ENCODE assay signal across 8 mouse cellular contexts in genomic region chr11:120822321-120822720, GRCm38 (mm10). TPM values are rescaled to one million over a fixed set of nuclear protein-coding genes. Genes with fewer than 3 reads are reported as not detected.
DNase-seq lines count a peak whose midpoint lies in the region; ATAC-seq lines count a peak whose summit lies in the region.

No protein-coding gene starts in this region.

- 52% methylated on average over 4 of the region's 4 CpGs for WGBS in lung, embryonic 15.5 days
- 44% methylated on average over 4 of the region's 4 CpGs for WGBS in intestine, embryonic 14.5 days
- WGBS in neural tube, embryonic 13.5 days: 69% methylated on average over 4 of the region's 4 CpGs

- no peak for ATAC-seq in CD4-positive, CD25-positive, alpha-beta regulatory T cell, adult 4 months
- ATAC-seq in lung, embryonic 15.5 days (ENCODE audit: borderline replicate concordance, extremely low read depth, low FRiP score, low TSS enrichment): no peak
- ATAC-seq in intestine, embryonic 14.5 days (replicated peaks; ENCODE audit: low FRiP score, low TSS enrichment, low read depth): no peak
- ATAC-seq in neural tube, embryonic 13.5 days (ENCODE audit: low read depth): no peak

- peak overlapping the region; percentile 93 for H3K4me3 ChIP-seq in lung, embryonic 15.5 days
- H3K4me3 ChIP-seq in intestine, embryonic 14.5 days (ENCODE audit: low read depth, low read length): peak overlapping the region; percentile 89
- H3K4me3 ChIP-seq in neural tube, embryonic 13.5 days: peak overlapping the region; percentile 92

- H3K27me3 ChIP-seq in lung, embryonic 15.5 days: no peaks in the 10 kb centered on the region
- no peaks in the 10 kb centered on the region for H3K27me3 ChIP-seq in intestine, embryonic 14.5 days (replicated peaks; ENCODE audit: control insufficient read depth, insufficient read depth, low read length)
- no peaks in the 10 kb centered on the region for H3K27me3 ChIP-seq in neural tube, embryonic 13.5 days

- peaks cover 34% of the 10 kb centered on the region for H3K4me1 ChIP-seq in lung, embryonic 15.5 days
- peaks cover 27% of the 10 kb centered on the region for H3K4me1 ChIP-seq in intestine, embryonic 14.5 days (replicated peaks; ENCODE audit: control insufficient read depth, insufficient read depth, low read length)
- H3K4me1 ChIP-seq in neural tube, embryonic 13.5 days (replicated peaks): peaks cover 50% of the 10 kb centered on the region

- no peaks in the 10 kb centered on the region for H3K9me3 ChIP-seq in lung, embryonic 15.5 days
- no peaks in the 10 kb centered on the region for H3K9me3 ChIP-seq in intestine, embryonic 14.5 days (ENCODE audit: control insufficient read depth, low read length)
- H3K9me3 ChIP-seq in neural tube, embryonic 13.5 days: no peaks in the 10 kb centered on the region

- no peak overlapping the region for H3K27ac ChIP-seq in lung, embryonic 15.5 days
- H3K27ac ChIP-seq in intestine, embryonic 14.5 days (ENCODE audit: low read depth): no peak overlapping the region
- H3K27ac ChIP-seq in neural tube, embryonic 13.5 days (replicated peaks): no peak overlapping the region; the same call in 1 of the 2 replicates

- H3K9ac ChIP-seq in lung, embryonic 15.5 days: peak overlapping the region; percentile 93
- peak overlapping the region; percentile 86 for H3K9ac ChIP-seq in intestine, embryonic 14.5 days (ENCODE audit: low read length)
- H3K9ac ChIP-seq in neural tube, embryonic 13.5 days: peak overlapping the region; percentile 96

- peak overlapping the region; percentile 80 for H3K4me2 ChIP-seq in lung, embryonic 15.5 days
- peak overlapping the region; percentile 98 for H3K4me2 ChIP-seq in intestine, embryonic 14.5 days (ENCODE audit: low read length)
- peak overlapping the region; percentile 100 for H3K4me2 ChIP-seq in neural tube, embryonic 13.5 days

- peak; percentile 7 for DNase-seq in CD4-positive, CD25-positive, alpha-beta regulatory T cell, adult 2 months (ENCODE audit: low read depth, low spot score)
- DNase-seq in lung, postnatal 25 days (ENCODE audit: low spot score): no peak
- DNase-seq in intestine, embryonic 14.5 days (ENCODE audit: low spot score): no peak
- no peak for DNase-seq in ovary, postnatal 10 days (ENCODE audit: low spot score)
- DNase-seq in layer of hippocampus, postnatal 25 days (ENCODE audit: extremely low spot score in 1 of 2, low spot score in 1 of 2): no peak

- H3K36me3 ChIP-seq in lung, embryonic 15.5 days: peaks cover 46% of the 10 kb centered on the region
- H3K36me3 ChIP-seq in intestine, embryonic 14.5 days (ENCODE audit: control insufficient read depth, insufficient read depth, low read length): peaks cover 50% of the 10 kb centered on the region
- H3K36me3 ChIP-seq in neural tube, embryonic 13.5 days: peaks cover 50% of the 10 kb centered on the region

RNA-seq across cellular contexts. Expression of gene Fasn, which starts 2.0 kb away (rescaled TPM):
- polyA plus RNA-seq in CD4-positive, CD25-positive, alpha-beta regulatory T cell, adult 4 months (2017; shearing (Covaris generic)): 10 to 100 TPM; 24.1 to 34.8 TPM
- 49.0 and 53.2 TPM in 2 replicates for polyA plus RNA-seq in lung, embryonic 15.5 days (2015; fragmentation: Nextera tagmentation; extraction: Ambion mirVana)
- polyA plus RNA-seq in intestine, embryonic 14.5 days (2014; fragmentation: Nextera tagmentation; extraction: Ambion mirVana): 106 and 115 TPM in 2 replicates
- polyA plus RNA-seq in neural tube, embryonic 13.5 days (2015; fragmentation: Nextera tagmentation; extraction: Ambion mirVana): 63.8 and 67.4 TPM in 2 replicates
- 100 to 1,000 TPM; 191 to 198 TPM for total RNA-seq in layer of hippocampus, postnatal 25 days (2021)

RNA-seq across cellular contexts. Expression of gene Dus1l, which starts 26.1 kb away (rescaled TPM):
- 10 to 100 TPM; 31.4 to 35.3 TPM for polyA plus RNA-seq in CD4-positive, CD25-positive, alpha-beta regulatory T cell, adult 4 months (2017; shearing (Covaris generic))
- 84.3 and 90.4 TPM in 2 replicates for polyA plus RNA-seq in lung, embryonic 15.5 days (2015; fragmentation: Nextera tagmentation; extraction: Ambion mirVana)
- polyA plus RNA-seq in intestine, embryonic 14.5 days (2014; fragmentation: Nextera tagmentation; extraction: Ambion mirVana): 83.0 and 89.8 TPM in 2 replicates
- 39.8 and 49.0 TPM in 2 replicates for polyA plus RNA-seq in neural tube, embryonic 13.5 days (2015; fragmentation: Nextera tagmentation; extraction: Ambion mirVana)
- 10 to 100 TPM; 45.7 to 50.0 TPM for total RNA-seq in layer of hippocampus, postnatal 25 days (2021)

RNA-seq across cellular contexts. Expression of gene Gps1, which starts 38.2 kb away (rescaled TPM):
- polyA plus RNA-seq in CD4-positive, CD25-positive, alpha-beta regulatory T cell, adult 4 months (2017; shearing (Covaris generic)): 100 to 1,000 TPM; 126 to 160 TPM
- 205 and 213 TPM in 2 replicates for polyA plus RNA-seq in lung, embryonic 15.5 days (2015; fragmentation: Nextera tagmentation; extraction: Ambion mirVana)
- polyA plus RNA-seq in intestine, embryonic 14.5 days (2014; fragmentation: Nextera tagmentation; extraction: Ambion mirVana): 221 and 245 TPM in 2 replicates
- polyA plus RNA-seq in neural tube, embryonic 13.5 days (2015; fragmentation: Nextera tagmentation; extraction: Ambion mirVana): 243 and 255 TPM in 2 replicates
- total RNA-seq in layer of hippocampus, postnatal 25 days (2021): 100 to 1,000 TPM; 147 to 153 TPM

RNA-seq across cellular contexts. Expression of gene Rfng, which starts 38.3 kb away (rescaled TPM):
- polyA plus RNA-seq in CD4-positive, CD25-positive, alpha-beta regulatory T cell, adult 4 months (2017; shearing (Covaris generic)): 1 to 10 TPM; 2.8 to 4.1 TPM
- 35.4 and 38.3 TPM in 2 replicates for polyA plus RNA-seq in lung, embryonic 15.5 days (2015; fragmentation: Nextera tagmentation; extraction: Ambion mirVana)
- polyA plus RNA-seq in intestine, embryonic 14.5 days (2014; fragmentation: Nextera tagmentation; extraction: Ambion mirVana): 23.8 and 28.3 TPM in 2 replicates
- polyA plus RNA-seq in neural tube, embryonic 13.5 days (2015; fragmentation: Nextera tagmentation; extraction: Ambion mirVana): 89.7 and 105 TPM in 2 replicates
- total RNA-seq in layer of hippocampus, postnatal 25 days (2021): 10 to 100 TPM; 68.8 to 74.1 TPM

RNA-seq across cellular contexts. Expression of gene Hmga1b, which starts 59.7 kb away (rescaled TPM):
- 10 to 100 TPM in 1 of 2 experiments, 1 to 10 TPM in 1; 3.6 to 24.6 TPM for polyA plus RNA-seq in CD4-positive, CD25-positive, alpha-beta regulatory T cell, adult 4 months (2017; shearing (Covaris generic))
- polyA plus RNA-seq in lung, embryonic 15.5 days (2015; fragmentation: Nextera tagmentation; extraction: Ambion mirVana): 3.9 and 4.8 TPM in 2 replicates
- 7.8 and 9.4 TPM in 2 replicates for polyA plus RNA-seq in intestine, embryonic 14.5 days (2014; fragmentation: Nextera tagmentation; extraction: Ambion mirVana)
- 2.4 and 2.5 TPM in 2 replicates for polyA plus RNA-seq in neural tube, embryonic 13.5 days (2015; fragmentation: Nextera tagmentation; extraction: Ambion mirVana)
- total RNA-seq in layer of hippocampus, postnatal 25 days (2021): 10 to 100 TPM; 19.9 to 22.8 TPM
